Comparison of ENCODE assay signal across 11 mouse cellular contexts in genomic region chr2:31173290-31173689, GRCm38 (mm10). TPM values are rescaled to one million over a fixed set of nuclear protein-coding genes. Genes with fewer than 3 reads are reported as not detected.
DNase-seq lines count a peak whose midpoint lies in the region; ATAC-seq and TF ChIP-seq lines count a peak whose summit lies in the region.
"Had no signal": no experiment of that assay in that cellular context is flagged by ENCODE, and none has a peak within 500 bp of the region (broad histone marks: within the 10 kb centered on the region; RNA-seq: fewer than 3 reads in every experiment).

No protein-coding gene starts in this region.

- H3K27me3 ChIP-seq in forebrain, postnatal 0 days (ENCODE audit: insufficient read depth, low read length): no peaks in the 10 kb centered on the region
- H3K27me3 ChIP-seq in forebrain, embryonic 13.5 days: no peaks in the 10 kb centered on the region
- H3K27me3 ChIP-seq in thymus, adult 2 months (ENCODE audit: control insufficient read depth, insufficient read depth, low read length): no peaks in the 10 kb centered on the region
- no peaks in the 10 kb centered on the region for H3K27me3 ChIP-seq in lung, embryonic 14.5 days (ENCODE audit: insufficient read depth, low read length)
- H3K27me3 ChIP-seq in neural tube, embryonic 15.5 days (replicated peaks): no peaks in the 10 kb centered on the region

- H3K4me1 ChIP-seq in forebrain, postnatal 0 days (ENCODE audit: insufficient read depth): no peaks in the 10 kb centered on the region
- no peaks in the 10 kb centered on the region for H3K4me1 ChIP-seq in forebrain, embryonic 13.5 days
- peaks cover 7% of the 10 kb centered on the region; the same call in 1 of the 2 replicates for H3K4me1 ChIP-seq in thymus, adult 2 months (replicated peaks; ENCODE audit: control insufficient read depth, insufficient read depth, low read length)
- no peaks in the 10 kb centered on the region for H3K4me1 ChIP-seq in lung, embryonic 14.5 days (ENCODE audit: insufficient read depth)
- no peaks in the 10 kb centered on the region for H3K4me1 ChIP-seq in neural tube, embryonic 15.5 days
- H3K4me1 ChIP-seq: midbrain, embryonic 10.5 days had no signal

- no peaks in the 10 kb centered on the region for H3K9me3 ChIP-seq in forebrain, postnatal 0 days (ENCODE audit: low read length)
- no peaks in the 10 kb centered on the region for H3K9me3 ChIP-seq in forebrain, embryonic 13.5 days (replicated peaks)
- H3K9me3 ChIP-seq in lung, embryonic 14.5 days (ENCODE audit: low read depth, low read length): no peaks in the 10 kb centered on the region
- no peaks in the 10 kb centered on the region for H3K9me3 ChIP-seq in neural tube, embryonic 15.5 days (replicated peaks)
- H3K9me3 ChIP-seq: midbrain, embryonic 10.5 days had no signal

- no peak overlapping the region for H3K9ac ChIP-seq in forebrain, postnatal 0 days
- no peak overlapping the region for H3K9ac ChIP-seq in forebrain, embryonic 13.5 days
- no peak overlapping the region for H3K9ac ChIP-seq in lung, embryonic 14.5 days
- no peak overlapping the region for H3K9ac ChIP-seq in neural tube, embryonic 15.5 days (replicated peaks)

- no peak overlapping the region for H3K4me2 ChIP-seq in forebrain, postnatal 0 days (ENCODE audit: low read depth)
- H3K4me2 ChIP-seq in forebrain, embryonic 13.5 days: no peak overlapping the region
- no peak overlapping the region for H3K4me2 ChIP-seq in lung, embryonic 14.5 days
- no peak overlapping the region for H3K4me2 ChIP-seq in neural tube, embryonic 15.5 days

- H3K27ac ChIP-seq in forebrain, postnatal 0 days (ENCODE audit: low read depth, low read length): no peak overlapping the region
- no peak overlapping the region for H3K27ac ChIP-seq in forebrain, embryonic 13.5 days
- H3K27ac ChIP-seq in thymus, adult 2 months (ENCODE audit: control insufficient read depth, insufficient read depth, low read length): no peak overlapping the region
- no peak overlapping the region for H3K27ac ChIP-seq in lung, embryonic 14.5 days (ENCODE audit: low read depth)
- no peak overlapping the region for H3K27ac ChIP-seq in neural tube, embryonic 15.5 days (replicated peaks)
- H3K27ac ChIP-seq: midbrain, embryonic 10.5 days had no signal

- peak; percentile 7 for DNase-seq in forebrain, postnatal 0 days
- DNase-seq in thymus, adult 2 months: peak; percentile 21
- no peak for DNase-seq in thymus, adult 18-20 months
- peak; percentile 37 for DNase-seq in lung, embryonic 14.5 days
- DNase-seq in thymus, postnatal 4 days: peak; percentile 51
- DNase-seq in left cerebral cortex, postnatal 4 days: no peak
- DNase-seq: heart, adult 11 months; kidney, adult 18-20 months had no signal

- 84% methylated on average over 4 of the region's 4 CpGs for WGBS in forebrain, postnatal 0 days
- WGBS in forebrain, embryonic 13.5 days: 86% methylated on average over 4 of the region's 4 CpGs
- WGBS in thymus, adult 2 months: 87% methylated on average over 4 of the region's 4 CpGs
- 48% methylated on average over 4 of the region's 4 CpGs for WGBS in lung, embryonic 14.5 days
- 84% methylated on average over 4 of the region's 4 CpGs for WGBS in neural tube, embryonic 15.5 days

- no peak overlapping the region for H3K4me3 ChIP-seq in forebrain, postnatal 0 days (ENCODE audit: low read depth, low read length)
- no peak overlapping the region for H3K4me3 ChIP-seq in forebrain, embryonic 13.5 days
- H3K4me3 ChIP-seq in thymus, adult 2 months (ENCODE audit: control insufficient read depth, insufficient read depth, low read length): no peak overlapping the region
- no peak overlapping the region for H3K4me3 ChIP-seq in lung, embryonic 14.5 days (ENCODE audit: low read depth, low read length)
- H3K4me3 ChIP-seq in neural tube, embryonic 15.5 days (replicated peaks): no peak overlapping the region
- H3K4me3 ChIP-seq: midbrain, embryonic 10.5 days had no signal

- H3K36me3 ChIP-seq in forebrain, postnatal 0 days (ENCODE audit: insufficient read depth): peaks cover 83% of the 10 kb centered on the region
- peaks cover 100% of the 10 kb centered on the region for H3K36me3 ChIP-seq in forebrain, embryonic 13.5 days (ENCODE audit: poor library complexity, severe bottlenecking)
- H3K36me3 ChIP-seq in thymus, adult 2 months (ENCODE audit: control insufficient read depth, insufficient read depth, low read length): peaks cover 47% of the 10 kb centered on the region
- H3K36me3 ChIP-seq in lung, embryonic 14.5 days (ENCODE audit: insufficient read depth): peaks cover 91% of the 10 kb centered on the region
- peaks cover 97% of the 10 kb centered on the region for H3K36me3 ChIP-seq in neural tube, embryonic 15.5 days

- peak; percentile 26 for TF ChIP-seq CTCF in forebrain, postnatal 0 days (IDR thresholded peaks at IDR 0.05; ENCODE audit: low read depth)
- TF ChIP-seq CTCF in thymus, adult 2 months (IDR thresholded peaks at IDR 0.05; ENCODE audit: borderline replicate concordance, control insufficient read depth, extremely low read depth, insufficient read depth, low read length, poor library complexity): no peak
- peak; percentile 34 for TF ChIP-seq CTCF in lung, embryonic 14.5 days (IDR thresholded peaks at IDR 0.05; ENCODE audit: low read depth)

- ATAC-seq in forebrain, postnatal 0 days: no peak
- ATAC-seq in forebrain, embryonic 13.5 days: no peak
- no peak for ATAC-seq in lung, embryonic 14.5 days (ENCODE audit: insufficient read depth)
- ATAC-seq in neural tube, embryonic 15.5 days (ENCODE audit: low FRiP score): no peak

- TF ChIP-seq POLR2A in thymus, adult 2 months (IDR thresholded peaks at IDR 0.05; ENCODE audit: control insufficient read depth, extremely low read depth, insufficient read depth, low read length, poor library complexity): no peak

- intact Hi-C loops in left cerebral cortex, postnatal 4 days (cut with DNase I): no loop called here

RNA-seq across cellular contexts. Expression of gene Gpr107, which starts 21.2 kb away (rescaled TPM):
- total RNA-seq in forebrain, postnatal 0 days (2014; rRNA removed): 40.8 and 47.6 TPM in 2 replicates
- polyA plus RNA-seq in forebrain, postnatal 0 days (2015; fragmentation: Nextera tagmentation; extraction: Ambion mirVana): 20.3 and 24.0 TPM in 2 replicates
- polyA plus RNA-seq in forebrain, embryonic 13.5 days (2015; fragmentation: Nextera tagmentation; extraction: Ambion mirVana): 28.6 and 34.3 TPM in 2 replicates
- 33.2 and 34.6 TPM in 2 replicates for polyA plus RNA-seq in thymus, adult 2 months (2012; rRNA removed)
- polyA plus RNA-seq in lung, embryonic 14.5 days (2014; fragmentation: Nextera tagmentation; extraction: Ambion mirVana): 23.6 and 24.9 TPM in 2 replicates
- 33.7 and 36.3 TPM in 2 replicates for polyA plus RNA-seq in neural tube, embryonic 15.5 days (2015; fragmentation: Nextera tagmentation; extraction: Ambion mirVana)
- total RNA-seq in left cerebral cortex, postnatal 4 days (2021): 10 to 100 TPM; 59.0 to 59.8 TPM

RNA-seq across cellular contexts. Expression of gene Fnbp1, which starts 31.5 kb away (rescaled TPM):
- 9.2 and 13.3 TPM in 2 replicates for total RNA-seq in forebrain, postnatal 0 days (2014; rRNA removed)
- 9.8 and 20.1 TPM in 2 replicates for polyA plus RNA-seq in forebrain, postnatal 0 days (2015; fragmentation: Nextera tagmentation; extraction: Ambion mirVana)
- polyA plus RNA-seq in forebrain, embryonic 13.5 days (2015; fragmentation: Nextera tagmentation; extraction: Ambion mirVana): 12.5 and 12.7 TPM in 2 replicates
- polyA plus RNA-seq in thymus, adult 2 months (2012; rRNA removed): 148 and 160 TPM in 2 replicates
- 16.8 and 21.1 TPM in 2 replicates for polyA plus RNA-seq in lung, embryonic 14.5 days (2014; fragmentation: Nextera tagmentation; extraction: Ambion mirVana)
- 34.1 and 36.6 TPM in 2 replicates for polyA plus RNA-seq in neural tube, embryonic 15.5 days (2015; fragmentation: Nextera tagmentation; extraction: Ambion mirVana)
- 10 to 100 TPM; 75.3 to 77.3 TPM for total RNA-seq in left cerebral cortex, postnatal 4 days (2021)

Comparison
In these comparisons a context has a peak if more than half of its experiments do, and no peak if none do; other contexts are left out.
1. DNase-seq: peak in forebrain, postnatal 0 days (single experiment), thymus, adult 2 months (single experiment), lung, embryonic 14.5 days (single experiment) and thymus, postnatal 4 days (single experiment); none in thymus, adult 18-20 months (0 of 2) and left cerebral cortex, postnatal 4 days (single experiment).